Mouse (Mus musculus) spleen, adult 2 months (tissue): ENCODE measurements around the gene Gm20388.

Experiments used
- CTCF ChIP-seq: fragments of 200-500 bp; IDR thresholded peaks from 2 replicates; pipeline ENCODE4 v1.5.1; 2011; ENCODE audit warnings: mild to moderate bottlenecking, inconsistent platforms; ENCODE audit not compliant: insufficient read depth, insufficient read length, insufficient replicate concordance; ENCODE audit errors: extremely low read depth
- POLR2A ChIP-seq: fragments of 200-500 bp; IDR thresholded peaks from 2 replicates; pipeline ENCODE4 v1.6.1; 2011; ENCODE audit warnings: low read depth, low read length, inconsistent platforms

DNA sequence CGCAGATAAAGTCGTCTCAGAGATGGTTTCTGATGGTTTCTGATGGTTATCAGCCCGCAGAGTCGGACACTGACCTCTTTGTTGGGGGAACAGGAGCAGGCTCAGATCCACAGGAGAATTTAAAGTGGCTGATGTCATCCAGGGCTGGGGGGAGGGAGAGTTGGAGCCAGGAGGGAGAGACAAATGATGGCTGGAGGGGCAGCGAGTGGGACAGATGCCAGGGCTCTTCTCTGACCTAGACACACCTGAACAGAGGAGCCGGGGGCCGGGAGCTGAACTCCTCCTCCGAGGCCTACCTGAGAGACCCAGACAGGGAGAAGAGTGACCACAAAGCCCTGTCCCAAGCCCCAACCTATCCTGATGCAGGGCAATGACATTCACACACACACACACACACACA lies 2418.4 kb downstream of the Gm20388 start:
- TF ChIP-seq CTCF, result no peak
- TF ChIP-seq POLR2A, result no peak
